Mouse (Mus musculus) olfactory bulb, adult 2 months (tissue): Measurements from ENCODE around the gene Galntl6.

Source experiments
- CTCF ChIP-seq: fragments of 200-500 bp; IDR thresholded peaks from 2 replicates; pipeline ENCODE4 v1.5.1; 2012; ENCODE audit warnings: low read depth, mild to moderate bottlenecking, low read length, moderate library complexity; ENCODE audit not compliant: insufficient read depth
- POLR2A ChIP-seq: fragments of 200-500 bp; IDR thresholded peaks from 2 replicates; pipeline ENCODE4 v1.6.1; 2012; ENCODE audit warnings: mild to moderate bottlenecking, low read depth, low read length, moderate library complexity; ENCODE audit not compliant: insufficient read depth

DNA sequence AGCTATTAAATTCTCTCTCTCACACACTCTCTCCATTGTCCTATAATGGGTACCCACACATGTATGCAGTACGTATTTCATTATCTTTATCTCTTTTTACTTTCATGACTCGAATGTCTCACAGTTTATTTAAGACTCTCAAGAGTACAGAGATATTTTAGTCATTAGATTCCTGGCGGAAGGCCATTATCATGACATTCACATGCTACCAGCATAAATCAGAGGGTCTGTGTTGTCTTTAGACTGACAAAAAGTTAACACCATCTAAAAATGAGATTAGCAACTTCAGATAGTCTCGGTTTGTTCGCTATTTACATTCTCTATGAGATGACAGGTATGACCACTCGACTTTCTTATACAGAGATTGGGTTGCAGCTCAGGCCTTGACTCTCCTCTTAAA lies 985.4 kb downstream of the Galntl6 start:
- no peak for TF ChIP-seq CTCF
- TF ChIP-seq POLR2A: no peak
